Mouse (Mus musculus) thymus, postnatal 4 days (tissue): ENCODE measurements around the gene Cyp2e1.
"Not testable (repeated sequence)": the region's sequence is repeated elsewhere in the genome, so short reads cannot be mapped to it uniquely, and the experiment has no call there.

Experiments
- DNase-seq: peaks from one replicate; pipeline ENCODE4 v3.0.0; 2021

The Cyp2e1 gene

DNA sequence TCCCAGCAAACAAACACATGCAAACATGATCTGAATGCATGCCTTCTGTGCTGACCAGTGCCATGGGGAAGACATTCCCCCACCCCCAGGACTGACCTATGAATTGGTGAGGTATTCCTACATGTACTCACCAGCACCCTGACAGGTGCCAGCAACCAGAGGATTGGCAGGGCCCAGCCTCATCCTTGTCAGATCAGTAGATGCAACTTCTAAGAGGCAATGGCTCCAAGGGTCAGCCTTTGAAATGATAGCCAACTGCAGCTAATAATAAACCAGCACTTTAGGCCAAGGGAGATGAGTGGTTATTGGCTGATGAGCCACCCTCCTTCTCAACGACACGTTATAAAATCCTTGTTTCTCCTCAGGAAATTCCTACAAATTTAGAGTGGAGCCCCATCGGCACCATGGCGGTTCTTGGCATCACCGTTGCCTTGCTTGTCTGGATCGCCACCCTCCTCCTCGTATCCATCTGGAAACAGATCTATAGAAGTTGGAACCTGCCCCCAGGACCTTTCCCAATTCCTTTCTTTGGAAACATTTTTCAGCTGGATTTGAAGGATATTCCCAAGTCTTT, at the start of gene Cyp2e1:
Cyp2e1 (plus strand) TSS at position 293 of the 574 bp plus-strand sequence.
- DNase-seq, result no peak

DNA sequence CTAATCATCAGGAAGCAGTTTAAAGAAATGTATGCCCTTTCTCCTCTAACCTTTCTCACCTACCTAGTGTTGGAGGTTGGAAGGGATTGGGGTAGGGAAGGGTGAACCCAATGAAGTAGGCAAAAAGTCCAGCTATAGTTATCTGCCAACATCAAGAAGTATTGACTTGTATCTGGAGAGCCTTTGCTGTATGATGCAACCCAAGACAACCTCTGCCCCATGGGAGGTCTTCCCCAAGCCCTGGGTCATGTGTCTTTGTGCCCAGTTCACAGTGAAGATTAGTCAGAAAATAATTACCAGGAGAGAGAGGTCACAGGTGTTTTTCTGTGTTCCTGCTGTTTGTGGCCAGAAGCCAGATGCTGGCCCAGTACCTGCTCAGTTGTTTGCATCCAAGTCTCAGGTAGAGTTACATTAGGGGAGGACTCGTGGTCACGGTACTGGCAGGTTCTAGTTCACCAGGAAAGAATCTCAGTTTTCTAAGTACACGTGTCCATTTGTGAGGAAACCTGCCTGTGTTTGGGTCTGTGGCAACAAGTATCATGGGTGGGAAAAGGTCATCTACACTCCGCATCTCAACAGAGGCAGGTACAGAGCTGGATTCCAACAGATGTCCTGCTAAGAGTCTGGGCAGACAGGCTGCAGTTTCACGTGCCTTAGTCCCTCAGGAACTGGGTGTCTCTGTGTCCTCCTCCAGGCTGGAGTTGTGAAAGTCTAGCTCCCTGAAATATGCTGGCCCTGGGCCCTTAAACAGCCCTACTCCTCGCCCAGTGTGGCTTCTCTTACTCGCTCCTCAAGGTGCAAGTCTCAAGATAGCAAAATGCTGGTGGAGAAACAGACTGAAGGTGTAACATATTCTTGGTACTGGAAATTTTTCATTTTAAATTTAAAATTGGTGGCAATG, 46.1 kb upstream of the Cyp2e1 start:
- DNase-seq, result no peak

DNA sequence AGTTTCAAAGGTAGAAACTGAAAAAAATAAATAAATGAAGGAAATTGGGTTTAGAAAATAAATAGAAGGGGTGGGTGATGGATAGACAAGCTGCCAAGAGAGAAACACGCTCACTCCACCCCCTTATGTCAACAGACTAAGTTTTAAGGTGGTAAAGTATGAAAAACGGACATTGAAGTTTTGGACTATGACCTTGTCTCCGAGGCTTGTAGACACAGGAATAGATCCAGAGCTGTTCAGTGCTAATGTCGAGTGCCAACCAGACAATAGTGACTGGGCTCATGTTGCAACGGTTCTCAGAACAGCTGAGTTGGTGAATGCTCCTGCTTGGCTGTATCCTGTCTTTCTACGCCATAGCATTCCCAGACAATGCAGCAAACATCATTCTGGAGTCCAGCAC, 42.4 kb upstream of the Cyp2e1 start:
- no peak for DNase-seq

DNA sequence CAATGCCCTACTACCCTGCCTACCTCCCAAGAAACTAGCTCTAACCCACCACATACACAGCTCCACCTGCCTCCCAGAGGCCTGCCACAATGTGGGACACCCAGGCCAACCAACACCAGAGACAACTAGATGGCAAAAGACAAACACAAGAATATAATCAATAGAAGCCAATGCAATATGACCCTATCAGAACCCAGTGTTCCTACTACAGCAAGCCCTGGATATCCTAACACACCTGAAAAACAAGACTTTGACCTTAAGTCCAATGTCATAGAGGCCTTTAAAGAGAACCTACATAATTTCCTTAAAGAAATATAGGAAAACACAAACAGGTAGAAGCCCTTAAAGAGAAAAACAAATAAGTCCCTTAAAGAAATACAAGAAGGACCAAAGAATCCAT, 38.0 kb upstream of the Cyp2e1 start:
- DNase-seq, result no peak

DNA sequence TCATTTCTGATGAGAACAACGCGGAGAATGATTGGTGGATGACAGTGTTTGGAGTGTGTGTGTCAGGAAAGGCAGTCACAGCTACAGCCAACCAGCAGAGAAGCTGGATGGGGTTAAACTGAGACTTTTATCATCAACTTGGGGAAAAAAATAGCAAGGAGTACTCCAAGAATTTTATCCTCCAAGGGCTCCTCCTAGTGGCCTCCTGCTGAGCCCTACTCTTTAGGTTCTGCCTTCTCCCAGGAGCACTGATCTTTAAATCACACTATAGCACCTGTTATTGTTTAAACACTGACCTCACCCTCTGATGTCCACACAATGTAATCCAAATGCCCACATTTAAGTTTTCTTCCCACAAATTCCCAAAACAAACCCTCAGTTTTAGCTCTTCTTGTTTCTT, 30.4 kb upstream of the Cyp2e1 start:
- DNase-seq, result no peak

DNA sequence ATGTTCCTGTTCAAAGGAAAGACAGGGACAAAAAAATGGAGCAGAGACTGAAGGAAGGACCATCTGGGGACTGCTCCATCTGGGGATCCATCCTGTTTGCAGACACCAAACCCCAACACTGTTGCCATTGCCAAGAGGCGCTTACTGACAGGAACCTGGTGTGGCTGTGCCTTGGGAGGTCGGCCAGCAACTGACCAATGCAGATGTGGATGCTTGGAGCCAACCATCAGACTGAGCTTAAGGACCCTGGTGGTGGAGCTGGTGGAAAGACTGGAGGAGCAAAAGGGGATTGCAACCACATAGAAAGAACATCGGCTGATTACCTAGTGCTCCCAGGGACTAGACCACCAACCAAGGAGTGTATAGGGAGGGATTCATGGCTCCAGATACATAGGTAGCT, 16.1 kb upstream of the Cyp2e1 start:
- DNase-seq, result no peak

DNA sequence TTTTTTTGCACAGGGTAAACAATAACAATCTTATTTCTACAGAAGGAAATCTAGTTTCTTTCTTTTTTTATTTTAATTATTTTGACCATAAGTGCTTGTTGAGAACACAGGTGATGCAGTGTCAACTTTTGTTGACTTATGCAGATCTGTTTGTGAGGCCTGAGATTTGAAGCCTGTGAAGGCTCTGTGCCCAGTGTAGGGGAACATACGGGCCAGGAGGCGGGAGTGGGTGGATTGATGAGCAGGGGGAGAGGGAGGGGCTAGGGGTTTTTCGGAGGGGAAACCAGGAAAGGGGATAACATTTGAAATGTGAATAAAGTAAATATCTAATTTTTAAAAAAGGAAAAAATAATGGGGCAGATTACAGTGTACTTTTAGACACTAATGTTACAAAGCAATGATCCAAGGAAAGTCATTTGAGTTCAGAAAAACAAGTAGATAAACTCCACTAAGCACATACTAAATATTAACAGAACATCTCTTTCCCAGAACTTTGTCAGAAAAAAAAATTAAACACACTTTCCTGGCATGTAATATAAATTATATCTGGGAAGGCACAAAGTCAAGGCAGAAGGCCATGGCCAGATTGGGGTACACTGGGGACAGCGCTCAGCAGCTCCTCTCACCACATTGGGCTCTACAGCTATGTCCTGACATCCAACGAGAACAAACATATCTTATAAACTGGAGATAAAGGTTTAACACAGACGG, 15.3 kb upstream of the Cyp2e1 start:
- DNase-seq, result no peak

DNA sequence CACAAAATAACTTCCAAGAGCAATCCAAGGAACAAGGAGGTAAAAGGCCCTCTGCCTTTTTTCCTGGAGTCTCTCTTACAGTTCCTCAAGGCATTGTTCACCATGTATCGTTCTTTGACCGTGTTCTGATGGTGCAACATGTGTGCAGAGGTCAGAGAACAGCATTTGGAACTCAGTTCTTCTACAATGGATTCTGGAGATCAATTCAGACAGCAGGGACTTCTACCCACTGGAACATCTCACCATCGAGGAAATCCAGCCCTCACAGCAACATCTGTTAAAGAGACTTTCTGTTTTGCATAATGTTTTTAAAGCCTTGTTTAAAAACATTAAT, 14.7 kb upstream of the Cyp2e1 start:
- no peak for DNase-seq

DNA sequence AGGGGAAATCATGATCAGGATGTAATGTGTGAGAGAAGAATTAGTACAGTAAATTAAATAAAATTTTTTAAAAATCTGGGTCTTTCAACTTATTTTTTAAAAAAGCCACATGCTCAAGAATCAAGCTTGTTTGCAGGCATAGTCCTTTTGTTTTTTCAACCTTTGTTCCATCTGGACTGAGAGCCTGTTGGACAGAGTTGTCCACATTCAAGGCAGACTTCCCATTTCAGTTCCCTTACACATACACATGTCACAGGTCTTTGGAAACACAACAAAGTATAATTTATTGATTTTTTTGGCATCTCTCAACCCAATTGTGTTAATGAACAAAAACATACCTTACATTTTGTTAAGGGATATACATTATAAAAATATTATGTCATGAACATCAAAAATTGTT, 9.0 kb upstream of the Cyp2e1 start:
- no peak for DNase-seq

DNA sequence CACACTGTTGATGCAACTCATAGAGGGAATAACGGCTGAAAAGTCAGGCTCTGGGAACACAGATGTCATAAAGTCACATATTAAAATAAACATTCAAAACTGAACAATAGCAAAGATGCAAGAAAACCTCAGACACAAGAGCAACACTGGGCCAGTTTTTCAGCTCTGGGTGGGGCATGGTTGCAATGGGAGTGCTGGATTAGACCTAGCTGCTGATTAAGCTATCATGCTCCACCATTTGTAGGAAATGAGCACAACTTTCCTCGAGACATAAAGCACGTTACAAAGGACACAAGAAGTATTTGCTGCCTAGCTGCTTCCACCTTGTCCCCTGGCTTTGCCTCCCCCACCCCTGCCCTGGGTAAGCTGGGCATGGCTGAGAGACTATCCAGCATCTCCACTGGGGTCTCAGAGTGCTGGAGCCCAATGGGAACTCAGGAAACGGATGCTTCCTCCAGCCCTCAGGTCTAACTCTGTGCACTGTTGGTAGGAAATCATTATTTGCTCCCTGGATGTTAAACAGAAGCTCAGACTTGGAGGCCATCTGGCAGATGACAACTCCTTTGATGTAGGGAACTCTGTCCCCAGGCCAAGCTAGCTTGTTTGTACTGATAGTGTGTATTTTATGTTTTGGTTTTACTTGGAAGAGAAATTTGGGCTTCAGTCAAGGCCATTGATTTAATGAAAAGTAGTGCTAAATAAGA, 7.2 kb upstream of the Cyp2e1 start:
- DNase-seq, result no peak

DNA sequence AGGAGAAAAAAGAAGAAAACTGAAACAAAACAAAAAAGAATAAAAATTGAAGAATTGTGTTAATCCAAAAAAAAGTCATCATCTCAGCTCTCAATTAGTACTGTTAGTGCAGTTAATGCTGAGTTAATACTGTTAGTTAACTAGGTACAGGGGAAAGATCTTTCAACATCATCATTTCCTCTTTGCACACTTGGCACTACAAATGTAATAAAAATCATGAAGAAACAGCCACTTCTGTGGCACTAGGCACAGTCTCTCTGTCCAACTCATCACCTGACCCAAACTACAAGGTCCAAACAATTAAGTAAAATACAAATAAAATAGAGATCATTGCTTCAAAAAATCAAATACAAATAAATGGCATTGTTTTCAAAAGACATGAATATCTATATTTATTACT, 2.9 kb upstream of the Cyp2e1 start:
- no peak for DNase-seq

DNA sequence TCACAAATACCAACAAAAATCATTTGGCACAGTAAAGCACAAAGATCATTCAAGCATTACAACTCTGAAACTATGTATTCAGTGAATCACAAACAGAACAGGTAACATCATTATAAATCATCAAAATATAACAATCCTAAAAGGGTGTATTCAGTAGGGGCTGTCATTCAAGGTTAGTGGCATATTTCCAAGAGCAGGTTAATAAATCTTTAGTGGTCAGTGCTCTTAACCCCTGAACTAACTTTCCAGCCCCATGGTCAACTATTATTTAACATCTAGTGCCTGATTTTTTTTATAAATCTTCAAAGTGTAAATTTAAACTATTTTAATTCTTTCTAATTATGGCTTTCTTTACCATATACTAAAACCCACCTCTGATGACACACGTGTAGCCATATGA, 1.9 kb downstream of the Cyp2e1 start:
- DNase-seq, result not testable (repeated sequence)

DNA sequence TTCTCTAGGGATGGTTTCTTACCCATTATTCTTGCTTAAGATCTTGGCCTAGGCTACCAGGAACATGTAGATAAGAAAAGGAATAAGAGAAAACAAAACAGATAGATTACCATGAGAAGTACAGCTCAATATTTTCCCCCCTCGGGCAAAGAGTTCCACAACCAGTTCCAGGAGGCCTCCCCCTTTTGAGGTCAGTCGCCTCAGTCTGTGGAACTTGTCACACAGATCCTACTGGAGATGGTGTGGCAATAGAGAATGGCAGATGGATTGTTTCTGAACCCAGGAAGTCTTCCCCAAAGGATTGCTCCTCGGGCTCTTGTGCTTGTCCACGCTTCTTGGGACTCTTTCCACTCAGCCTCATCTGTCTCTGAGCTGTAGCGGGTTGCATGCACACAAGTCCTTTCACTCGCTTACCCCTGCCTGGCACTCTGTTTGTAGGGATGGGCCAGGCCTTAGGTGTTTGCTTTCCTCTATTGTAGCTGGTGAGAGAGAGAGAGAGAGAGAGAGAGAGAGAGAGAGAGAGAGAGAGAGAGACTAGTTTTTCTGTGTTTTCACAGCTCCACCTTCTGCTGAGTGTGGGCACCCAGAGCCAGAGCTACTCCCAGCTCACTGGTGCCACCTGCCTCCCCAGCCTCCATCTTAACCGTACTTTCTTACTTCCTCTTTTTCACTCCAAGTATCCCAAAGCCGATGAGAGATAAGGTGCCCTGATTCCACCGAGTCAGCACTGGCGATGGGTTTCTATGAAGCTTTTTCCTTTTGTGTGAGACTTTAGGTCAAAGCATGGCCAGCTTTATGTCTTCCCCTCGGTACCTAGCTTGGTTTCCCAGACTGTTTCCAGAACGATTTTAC, 2.6 kb downstream of the Cyp2e1 start:
- DNase-seq, result peak; percentile 47

DNA sequence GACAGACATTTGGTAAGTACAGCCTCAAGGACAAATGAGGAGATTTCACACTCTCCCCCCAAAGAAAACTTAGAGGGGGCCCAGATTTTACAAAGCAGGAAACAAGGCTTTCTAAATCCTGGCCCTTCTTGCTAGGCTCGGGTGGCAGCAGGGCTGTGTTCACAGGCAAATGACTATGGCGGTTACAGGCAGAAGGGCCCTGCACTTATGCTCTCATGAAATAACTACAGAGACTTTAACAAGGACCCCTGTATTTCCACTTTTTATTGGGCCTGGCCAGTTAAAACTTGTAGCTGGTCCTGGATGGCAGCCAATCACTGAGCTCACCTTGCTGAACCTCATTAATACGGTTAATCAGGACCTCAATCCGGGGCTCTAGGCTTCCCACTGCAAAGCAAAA, 17.0 kb downstream of the Cyp2e1 start:
- DNase-seq, result no peak

DNA sequence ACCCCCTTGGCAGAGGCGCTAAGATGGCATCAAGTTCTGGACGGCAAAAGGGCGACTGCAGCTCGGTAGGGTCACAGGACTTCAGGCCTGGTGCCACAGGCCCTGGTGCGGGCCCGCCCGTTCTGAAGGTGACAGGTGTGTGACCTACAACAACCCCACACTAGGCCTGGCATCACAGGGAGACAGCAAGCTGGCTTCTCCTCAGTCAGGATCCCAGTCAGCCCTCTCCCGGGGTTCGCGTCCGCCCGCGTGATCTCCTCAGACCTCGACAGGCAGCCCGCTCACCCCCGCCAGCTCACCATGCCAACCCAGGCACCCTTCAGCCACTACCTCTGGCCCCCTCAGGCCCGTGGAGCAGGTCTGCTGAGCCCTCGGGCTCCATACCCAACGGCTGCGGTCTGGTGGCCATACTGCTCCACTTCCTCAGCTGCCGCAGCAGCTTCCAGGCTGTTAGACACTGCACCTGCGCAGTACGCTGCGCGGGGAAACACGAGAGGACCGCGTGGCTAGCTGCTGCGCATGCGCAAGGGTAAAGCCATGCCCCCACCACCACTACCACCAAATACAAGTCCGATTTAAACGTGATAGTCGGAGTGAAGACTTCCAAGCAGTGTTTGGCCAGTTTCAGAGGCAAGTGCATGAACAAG, 24.0 kb downstream of the Cyp2e1 start, which contains the start of gene Syce1:
Syce1 (minus strand) TSS at position 447 of the 647 bp plus-strand sequence.
- no peak for DNase-seq

DNA sequence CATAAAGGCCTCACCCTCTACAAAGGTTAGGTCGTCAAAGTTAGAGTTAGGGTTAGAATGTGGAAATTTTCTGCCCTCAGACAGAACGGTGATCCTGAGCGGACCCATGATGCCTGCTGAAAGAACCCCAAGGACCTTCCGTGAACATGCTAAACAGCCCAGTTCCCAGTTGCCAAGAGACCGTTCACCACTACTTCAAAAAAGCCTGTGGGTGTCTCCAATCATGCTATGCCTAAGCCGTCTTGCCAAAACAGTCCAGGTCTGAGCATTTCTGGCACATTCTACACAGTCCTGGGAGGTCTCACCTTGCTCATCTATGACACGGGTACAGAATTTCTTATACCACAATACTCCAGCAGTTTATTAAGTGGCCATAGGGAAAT, 24.5 kb downstream of the Cyp2e1 start:
- DNase-seq, result no peak

DNA sequence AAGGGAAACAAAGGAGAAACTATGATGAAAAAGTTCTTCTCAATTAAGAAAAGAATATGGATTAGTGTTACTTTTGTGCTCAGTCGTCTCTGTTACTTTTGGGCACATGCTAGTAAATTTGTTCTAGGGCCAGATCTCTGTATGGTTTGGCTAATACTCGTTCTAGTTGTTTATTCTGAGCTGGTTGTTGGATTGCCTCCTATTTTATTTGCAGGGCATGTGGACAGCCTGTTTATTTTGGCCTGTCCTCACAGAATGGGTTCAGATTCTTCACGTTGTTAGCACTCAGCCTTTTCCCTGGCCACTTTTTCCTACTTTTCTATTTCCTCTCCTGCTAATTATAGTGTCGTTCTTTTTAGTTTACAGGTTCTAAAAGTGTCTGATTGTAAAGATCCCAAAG, 30.0 kb downstream of the Cyp2e1 start:
- no peak for DNase-seq

DNA sequence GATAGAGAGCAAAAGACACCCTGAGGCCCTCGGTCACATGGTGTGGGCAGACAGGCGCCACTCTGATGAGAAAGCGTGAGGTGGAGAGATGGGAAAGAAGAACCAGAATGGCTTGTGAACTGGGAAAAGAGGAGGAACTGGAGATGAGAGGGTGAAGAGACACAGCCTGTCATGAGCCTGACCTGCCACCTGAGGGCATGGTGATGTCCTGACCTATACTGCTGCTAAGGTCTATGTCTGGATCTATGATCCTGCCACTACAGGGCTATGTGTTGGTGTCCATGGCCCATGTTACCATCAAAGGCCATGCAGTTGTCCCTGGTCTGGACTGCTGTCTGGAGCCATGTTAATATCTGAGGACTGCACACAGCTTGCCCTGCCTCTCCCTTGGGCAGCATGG, 34.1 kb downstream of the Cyp2e1 start:
- DNase-seq, result no peak

DNA sequence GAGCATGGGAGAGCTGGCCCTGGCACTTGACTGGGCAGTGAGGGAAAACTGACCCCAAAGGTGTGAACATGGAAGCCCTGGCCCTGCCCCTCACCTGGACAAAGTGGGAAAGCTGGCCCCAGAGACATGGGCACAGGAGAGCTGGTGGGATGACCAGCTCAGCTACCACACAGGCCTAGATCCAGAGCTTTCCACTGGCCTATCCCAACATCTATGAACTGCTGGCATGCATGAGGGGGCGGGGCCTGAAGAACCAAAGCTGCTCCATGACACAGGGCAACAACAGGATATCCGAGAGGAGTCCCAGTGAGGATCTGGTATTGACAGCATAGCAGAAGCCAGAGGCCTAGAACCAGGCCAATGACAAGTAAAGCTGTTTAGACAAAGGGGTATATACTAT, 34.7 kb downstream of the Cyp2e1 start:
- no peak for DNase-seq

DNA sequence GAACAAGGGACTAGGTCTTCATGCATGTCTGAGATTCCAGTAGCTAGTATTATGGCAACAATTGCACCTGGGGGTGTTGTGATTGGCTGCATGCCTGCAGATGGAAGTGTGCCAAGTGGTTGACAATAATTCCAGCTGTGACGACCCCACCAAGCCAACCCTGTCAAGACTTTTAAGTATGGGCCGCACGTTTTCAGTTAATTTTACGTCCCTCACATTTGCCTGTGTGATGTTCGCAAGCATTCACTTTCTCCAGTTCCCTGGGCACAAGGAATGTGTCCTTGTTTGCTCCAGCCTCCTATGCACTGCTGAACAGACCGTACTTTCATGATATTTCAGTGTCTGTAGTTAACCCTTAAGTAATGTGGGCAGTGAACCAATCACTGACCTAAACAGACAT, 39.1 kb downstream of the Cyp2e1 start:
- DNase-seq, result no peak

DNA sequence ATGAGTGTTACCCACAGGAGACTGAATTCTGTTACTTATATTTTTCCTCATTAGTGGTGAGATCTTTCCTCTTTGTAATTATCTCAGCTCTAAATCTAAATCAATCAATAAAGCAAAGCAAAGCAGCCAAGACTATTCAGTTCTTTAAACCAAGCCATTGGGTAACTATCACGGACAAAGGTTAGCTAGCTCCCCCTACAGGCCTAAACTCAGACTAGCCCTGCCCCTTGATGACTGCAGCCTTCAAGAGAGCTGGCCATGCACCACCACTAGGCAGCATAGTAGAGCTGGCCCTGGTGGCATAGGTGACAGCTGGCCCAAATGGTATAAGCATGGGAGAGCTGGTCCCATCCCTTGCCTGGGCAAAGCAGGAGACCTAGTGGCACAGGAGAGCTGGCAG, 42.2 kb downstream of the Cyp2e1 start:
- DNase-seq, result peak; percentile 68

DNA sequence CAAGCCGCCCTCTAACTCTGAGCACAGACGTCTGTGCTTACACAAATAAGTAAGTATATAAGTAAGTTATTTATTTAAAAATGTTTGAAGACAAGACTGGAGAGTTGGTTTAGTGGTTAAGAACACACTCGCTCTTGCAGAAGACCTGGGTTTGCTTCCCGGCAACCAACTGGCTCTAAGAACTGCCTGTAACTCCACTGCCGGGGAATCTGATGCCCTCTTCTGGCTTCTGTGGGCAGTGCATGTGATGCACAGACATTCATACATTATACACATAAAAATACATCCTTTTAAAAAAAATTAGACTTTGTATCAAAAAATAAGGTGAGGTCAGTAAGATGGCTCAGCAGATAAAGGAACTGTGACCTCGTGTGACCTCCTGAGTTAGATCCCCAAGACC, 47.0 kb downstream of the Cyp2e1 start:
- peak; percentile 30 for DNase-seq
